Mouse (Mus musculus): Measurements from ENCODE around the gene C330007P06Rik. TPM values are rescaled to one million over a fixed set of nuclear protein-coding genes. Genes with fewer than 3 reads are reported as not detected.
"Not testable (repeated sequence)": the region's sequence is repeated elsewhere in the genome, so short reads cannot be mapped to it uniquely, and the experiment has no call there.

Gene C330007P06Rik
- polyA plus RNA-seq, 1 experiment from 2014 or later: 12.2 TPM

DNA sequence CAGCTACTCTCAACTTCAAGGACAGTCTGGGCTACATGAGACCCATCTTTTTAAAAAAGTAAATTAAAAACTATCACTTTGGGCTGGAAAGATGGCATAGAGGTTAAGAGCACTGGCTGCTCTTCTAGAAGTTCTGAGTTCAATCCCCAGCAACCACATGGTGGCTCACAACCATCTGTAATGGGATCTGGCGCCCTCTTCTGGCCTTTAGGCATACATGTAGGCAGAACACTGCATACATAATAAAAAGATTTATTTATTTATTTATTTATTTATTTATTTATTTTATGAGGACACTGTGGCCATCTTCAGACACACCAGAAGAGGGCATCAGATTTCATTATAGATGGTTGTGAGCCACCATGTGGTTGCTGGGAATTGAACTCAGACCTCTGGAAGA, 25.0 kb upstream of the C330007P06Rik start:
- not testable (repeated sequence) for H3K4me3 ChIP-seq (ENCODE audit: low read depth, low read length); H3K4me1 ChIP-seq (ENCODE audit: control insufficient read depth, low read depth, low read length); H3K27me3 ChIP-seq (ENCODE audit: control insufficient read depth, insufficient read depth, low read depth, low read length); H3K27ac ChIP-seq (ENCODE audit: low read length); H3K9me3 ChIP-seq (replicated peaks; ENCODE audit: control insufficient read depth, low read length); ATAC-seq (ENCODE audit: low read depth); H3K36me3 ChIP-seq (ENCODE audit: control insufficient read depth, insufficient read depth); H3K4me2 ChIP-seq (ENCODE audit: low read depth, low read length); H3K9ac ChIP-seq (ENCODE audit: low read depth, low read length)
- WGBS (ENCODE audit: insufficient replicate concordance): 10% methylated on average over 1 of the region's 1 CpGs

DNA sequence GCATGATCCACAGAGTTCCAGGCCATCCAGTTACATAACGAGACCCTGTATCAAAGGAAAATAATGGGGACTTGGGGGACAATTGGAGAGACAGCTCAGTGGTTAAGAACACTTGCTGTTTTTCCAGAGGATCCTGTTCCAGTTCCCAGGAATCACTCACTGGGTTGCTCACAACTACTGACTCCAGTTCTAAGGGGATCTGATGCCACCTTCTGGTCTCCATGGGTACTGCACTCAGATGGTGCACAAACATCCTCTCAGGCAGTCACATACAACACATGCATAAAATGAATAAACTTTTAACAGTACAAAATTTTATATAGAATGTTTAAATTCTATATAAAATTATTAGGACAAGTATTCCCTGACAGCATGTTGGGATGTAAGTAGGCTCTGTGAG, 10.8 kb upstream of the C330007P06Rik start:
- no peak overlapping the region for H3K27ac ChIP-seq (ENCODE audit: low read length)
- H3K4me1 ChIP-seq (ENCODE audit: control insufficient read depth, low read depth, low read length): no peaks in the 10 kb centered on the region
- H3K27me3 ChIP-seq (ENCODE audit: control insufficient read depth, insufficient read depth, low read depth, low read length): no peaks in the 10 kb centered on the region
- no peak overlapping the region for H3K9ac ChIP-seq (ENCODE audit: low read depth, low read length)
- H3K4me2 ChIP-seq (ENCODE audit: low read depth, low read length): no peak overlapping the region
- H3K4me3 ChIP-seq (ENCODE audit: low read depth, low read length): no peak overlapping the region
- ATAC-seq (ENCODE audit: low read depth): no peak
- 85% methylated on average over 1 of the region's 1 CpGs for WGBS (ENCODE audit: insufficient replicate concordance)
- peaks cover 4% of the 10 kb centered on the region for H3K36me3 ChIP-seq (ENCODE audit: control insufficient read depth, insufficient read depth)
- H3K9me3 ChIP-seq (replicated peaks; ENCODE audit: control insufficient read depth, low read length): no peaks in the 10 kb centered on the region; the same call in 1 of the 2 replicates

DNA sequence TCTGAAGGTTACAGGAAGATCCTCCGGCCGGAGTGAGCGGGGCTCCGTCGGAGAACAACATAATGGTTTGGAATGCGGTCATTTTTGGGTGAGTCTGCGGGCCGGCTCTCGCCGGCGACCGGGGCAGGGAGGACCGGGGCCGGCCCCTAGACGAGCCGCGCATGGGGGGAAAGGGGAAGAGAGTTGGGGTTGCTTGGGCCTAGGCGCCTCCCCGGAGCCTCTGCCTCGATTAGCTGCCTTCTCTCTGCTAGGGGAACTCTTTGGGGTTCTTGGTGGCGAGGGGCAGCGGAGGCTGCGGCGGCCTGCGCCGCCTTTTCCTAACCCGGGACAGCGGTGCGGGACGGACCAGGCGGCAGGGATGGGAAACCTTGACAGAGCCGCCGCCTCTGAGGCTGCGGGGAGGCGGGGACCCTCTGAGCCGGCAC, 805 bp upstream of the C330007P06Rik start:
- no peaks in the 10 kb centered on the region for H3K27me3 ChIP-seq (ENCODE audit: control insufficient read depth, insufficient read depth, low read depth, low read length)

DNA sequence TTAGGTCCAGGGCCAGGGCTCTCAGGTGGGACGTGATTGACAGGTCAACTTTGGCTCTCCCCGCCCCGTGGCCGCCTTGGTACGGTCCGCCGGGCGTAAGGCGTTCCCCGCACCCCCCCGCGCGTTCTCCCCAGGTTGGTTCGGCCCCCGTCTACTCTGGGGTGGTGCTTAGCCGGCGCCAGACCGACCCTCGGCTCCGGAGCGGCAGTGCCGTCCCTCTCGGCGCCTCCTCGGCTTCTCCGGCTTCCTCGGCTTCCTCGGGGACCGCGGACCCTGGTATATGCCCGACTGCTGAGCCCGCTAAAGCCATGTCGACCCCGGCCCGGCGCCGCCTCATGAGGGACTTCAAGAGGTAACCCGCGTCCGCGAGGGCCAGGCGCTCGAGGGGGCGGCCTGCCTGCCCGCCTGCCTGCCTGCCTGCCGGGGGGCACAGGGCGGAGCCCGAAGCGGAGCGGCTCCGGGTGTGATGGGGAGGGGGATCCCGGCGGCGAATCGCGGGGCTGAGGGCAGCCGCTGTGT, 326 bp upstream of the C330007P06Rik start:
- Histone ChIP-seq H3K4me1 (ENCODE audit: control insufficient read depth, low read depth, low read length) (peaks cover 6% of the 10 kb centered on the region; the same call in 1 of the 2 replicates), H3K27me3 (ENCODE audit: control insufficient read depth, insufficient read depth, low read depth, low read length) (no peaks in the 10 kb centered on the region), H3K27ac (ENCODE audit: low read length) (peak overlapping the region; percentile 59; the same call in 1 of the 2 replicates), H3K9me3 (replicated peaks; ENCODE audit: control insufficient read depth, low read length) (no peaks in the 10 kb centered on the region), H3K4me3 (ENCODE audit: low read depth, low read length) (peak overlapping the region; percentile 87), H3K4me2 (ENCODE audit: low read depth, low read length) (peak overlapping the region; percentile 68), H3K36me3 (ENCODE audit: control insufficient read depth, insufficient read depth) (no peaks in the 10 kb centered on the region; the same call in 1 of the 2 replicates), H3K9ac (ENCODE audit: low read depth, low read length) (peak overlapping the region; percentile 88)
- WGBS (ENCODE audit: insufficient replicate concordance): 12% methylated on average over 56 of the region's 57 CpGs
- ATAC-seq (ENCODE audit: low read depth): peak; percentile 96

More for the DNA sequence above, 805 bp upstream of the C330007P06Rik start:
- peak overlapping the region; percentile 59; the same call in 1 of the 2 replicates for H3K27ac ChIP-seq (ENCODE audit: low read length)
- 15% methylated on average over 36 of the region's 36 CpGs for WGBS (ENCODE audit: insufficient replicate concordance)
- H3K4me2 ChIP-seq (ENCODE audit: low read depth, low read length): peak overlapping the region; percentile 68
- no peaks in the 10 kb centered on the region; the same call in 1 of the 2 replicates for H3K36me3 ChIP-seq (ENCODE audit: control insufficient read depth, insufficient read depth)
- H3K9me3 ChIP-seq (replicated peaks; ENCODE audit: control insufficient read depth, low read length): no peaks in the 10 kb centered on the region
- ATAC-seq (ENCODE audit: low read depth): peak; percentile 49
- H3K9ac ChIP-seq (ENCODE audit: low read depth, low read length): peak overlapping the region; percentile 88
- H3K4me3 ChIP-seq (ENCODE audit: low read depth, low read length): peak overlapping the region; percentile 87
- H3K4me1 ChIP-seq (ENCODE audit: control insufficient read depth, low read depth, low read length): peaks cover 6% of the 10 kb centered on the region; the same call in 1 of the 2 replicates

DNA sequence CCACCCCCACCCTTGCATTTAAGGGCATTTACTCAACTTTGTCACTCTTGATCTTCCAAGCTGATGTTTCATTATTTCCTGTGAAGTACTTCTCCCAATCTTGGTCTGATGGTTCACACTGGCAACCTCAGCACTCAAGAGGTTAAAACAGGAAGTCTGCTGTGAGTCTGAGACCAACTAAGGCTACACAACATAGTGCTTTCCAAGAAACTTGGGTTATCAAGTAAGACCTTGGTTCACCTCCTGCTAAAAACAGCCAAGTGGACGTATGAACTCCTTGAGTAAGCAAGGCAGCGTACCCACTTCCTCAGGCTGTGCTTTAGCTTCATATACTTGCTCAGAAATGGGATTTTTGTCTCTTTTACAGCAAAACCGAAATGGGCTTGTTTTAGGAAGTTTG, 3.5 kb downstream of the C330007P06Rik start:
- 36% methylated on average over 3 of the region's 3 CpGs for WGBS (ENCODE audit: insufficient replicate concordance)
- Histone ChIP-seq H3K9me3 (replicated peaks; ENCODE audit: control insufficient read depth, low read length) (no peaks in the 10 kb centered on the region), H3K4me1 (ENCODE audit: control insufficient read depth, low read depth, low read length) (peaks cover 3% of the 10 kb centered on the region; the same call in 1 of the 2 replicates), H3K9ac (ENCODE audit: low read depth, low read length) (no peak overlapping the region), H3K4me2 (ENCODE audit: low read depth, low read length) (no peak overlapping the region), H3K27ac (ENCODE audit: low read length) (no peak overlapping the region), H3K36me3 (ENCODE audit: control insufficient read depth, insufficient read depth) (no peaks in the 10 kb centered on the region), H3K27me3 (ENCODE audit: control insufficient read depth, insufficient read depth, low read depth, low read length) (no peaks in the 10 kb centered on the region), H3K4me3 (ENCODE audit: low read depth, low read length) (no peak overlapping the region)
- ATAC-seq (ENCODE audit: low read depth): no peak

DNA sequence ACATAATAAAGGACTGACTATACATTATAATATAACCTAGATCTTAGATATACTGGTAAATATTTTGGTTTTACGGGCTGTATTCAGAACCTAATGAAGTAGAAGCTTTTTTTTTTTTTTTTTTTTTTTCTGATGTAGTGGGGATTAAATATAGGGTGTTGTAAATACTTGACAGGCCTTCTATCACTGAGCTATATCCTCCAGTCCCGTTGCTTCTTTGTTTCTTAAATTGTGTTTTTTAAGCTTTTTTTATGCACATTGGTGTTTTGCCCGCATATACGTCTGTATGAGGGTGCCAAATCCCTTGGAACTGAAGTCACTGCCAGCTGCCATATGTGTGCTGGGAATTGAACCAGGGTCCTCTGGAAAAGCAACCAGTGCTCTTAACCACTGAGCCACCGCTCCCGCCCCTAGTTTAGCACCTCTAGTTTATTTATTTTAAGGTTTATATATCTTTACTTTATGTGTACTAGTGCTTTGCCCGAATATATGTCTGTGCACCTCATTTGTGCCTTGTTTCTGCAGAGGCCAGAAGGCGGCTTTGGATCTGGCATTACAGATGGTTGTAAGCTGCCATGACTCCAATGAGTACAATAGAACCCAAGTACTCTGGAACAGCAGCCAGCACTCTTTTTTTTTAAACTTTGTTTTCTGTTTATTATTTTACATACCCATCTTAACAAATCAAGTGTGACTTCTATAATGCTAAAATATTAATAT, 9.1 kb downstream of the C330007P06Rik start:
- Histone ChIP-seq H3K9me3 (replicated peaks; ENCODE audit: control insufficient read depth, low read length) (no peaks in the 10 kb centered on the region), H3K36me3 (ENCODE audit: control insufficient read depth, insufficient read depth) (no peaks in the 10 kb centered on the region), H3K9ac (ENCODE audit: low read depth, low read length) (0 out of 2 replicates have a peak overlapping the region, but pooled peaks have one; percentile 19), H3K27me3 (ENCODE audit: control insufficient read depth, insufficient read depth, low read depth, low read length) (no peaks in the 10 kb centered on the region), H3K4me1 (ENCODE audit: control insufficient read depth, low read depth, low read length) (no peaks in the 10 kb centered on the region), H3K4me2 (ENCODE audit: low read depth, low read length) (peak overlapping the region; percentile 49), H3K4me3 (ENCODE audit: low read depth, low read length) (peak overlapping the region; percentile 64), H3K27ac (ENCODE audit: low read length) (peak overlapping the region; percentile 54)
- WGBS (ENCODE audit: insufficient replicate concordance): 52% methylated on average over 8 of the region's 8 CpGs
- no peak for ATAC-seq (ENCODE audit: low read depth)

DNA sequence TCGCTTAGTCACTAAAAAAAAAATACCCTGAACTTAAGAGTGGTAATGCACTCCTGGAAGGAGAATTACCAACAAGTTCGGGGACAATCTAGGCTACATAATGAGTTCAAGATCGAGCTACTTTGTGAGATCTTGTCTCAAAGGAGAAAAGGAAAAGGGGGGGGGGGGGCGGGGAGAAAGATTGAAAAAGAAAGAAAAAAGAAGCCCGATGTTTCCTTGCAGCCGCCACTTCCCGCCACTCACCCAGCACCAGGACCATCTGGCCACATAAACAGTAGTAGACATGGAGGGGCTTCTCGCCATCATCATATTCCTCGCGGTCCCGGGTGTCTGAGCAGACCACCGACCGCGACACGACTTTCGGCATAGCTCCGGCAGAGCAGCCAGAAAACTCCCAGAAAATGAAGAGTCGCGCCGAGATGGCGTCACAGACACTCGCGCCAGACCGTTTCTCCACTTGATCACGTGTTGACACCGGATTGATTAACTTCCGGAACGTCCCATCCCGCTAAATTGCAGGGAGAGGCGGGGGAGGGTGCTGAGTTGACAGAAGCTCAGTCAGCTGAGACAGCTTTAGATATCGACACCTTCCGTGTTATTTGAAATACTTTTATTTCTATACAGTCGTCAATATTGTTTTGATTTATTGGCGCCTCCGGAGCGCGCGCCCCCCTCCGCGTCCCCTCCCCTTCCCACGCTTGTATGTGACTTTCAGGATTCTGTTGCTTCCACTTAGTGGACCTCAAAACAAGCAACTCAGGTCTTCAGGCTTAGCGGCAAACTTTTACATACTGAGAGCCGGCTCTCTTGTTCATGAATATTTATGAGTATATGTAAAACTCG, 9.9 kb downstream of the C330007P06Rik start:
- no peaks in the 10 kb centered on the region for H3K9me3 ChIP-seq (replicated peaks; ENCODE audit: control insufficient read depth, low read length)
- H3K4me1 ChIP-seq (ENCODE audit: control insufficient read depth, low read depth, low read length): no peaks in the 10 kb centered on the region
- H3K36me3 ChIP-seq (ENCODE audit: control insufficient read depth, insufficient read depth): no peaks in the 10 kb centered on the region
- peak overlapping the region; percentile 52 for H3K9ac ChIP-seq (ENCODE audit: low read depth, low read length)
- H3K27me3 ChIP-seq (ENCODE audit: control insufficient read depth, insufficient read depth, low read depth, low read length): no peaks in the 10 kb centered on the region
- peak overlapping the region; percentile 64 for H3K4me3 ChIP-seq (ENCODE audit: low read depth, low read length)
- ATAC-seq (ENCODE audit: low read depth): peak; percentile 91
- H3K4me2 ChIP-seq (ENCODE audit: low read depth, low read length): peak overlapping the region; percentile 55
- H3K27ac ChIP-seq (ENCODE audit: low read length): peak overlapping the region; percentile 54
- 13% methylated on average over 39 of the region's 44 CpGs for whole genome bisulfite sequencing (ENCODE audit: insufficient replicate concordance)

DNA sequence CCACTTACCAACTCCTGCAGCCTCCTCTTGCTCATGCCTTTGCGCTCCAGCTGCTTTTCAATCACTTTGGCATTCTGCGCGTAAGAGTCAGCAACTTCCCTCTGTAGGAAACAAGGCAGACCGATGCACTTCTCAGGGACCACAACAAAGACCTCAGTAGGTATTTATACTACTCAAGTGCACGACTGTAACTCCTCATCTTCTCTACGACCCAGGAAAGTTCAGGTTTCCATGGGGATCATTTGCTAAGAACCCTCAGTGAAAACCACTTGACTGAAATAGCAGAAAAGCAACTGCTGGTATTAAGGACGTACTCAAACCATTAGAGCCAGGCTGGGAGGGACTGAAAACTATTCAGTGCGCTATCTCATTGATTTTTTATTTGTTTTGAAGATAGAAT, 21.3 kb downstream of the C330007P06Rik start:
- no peak for ATAC-seq (ENCODE audit: low read depth)
- no peak overlapping the region for H3K27ac ChIP-seq (ENCODE audit: low read length)
- WGBS (ENCODE audit: insufficient replicate concordance): 69% methylated on average over 8 of the region's 8 CpGs
- H3K27me3 ChIP-seq (ENCODE audit: control insufficient read depth, insufficient read depth, low read depth, low read length): no peaks in the 10 kb centered on the region
- H3K36me3 ChIP-seq (ENCODE audit: control insufficient read depth, insufficient read depth): no peaks in the 10 kb centered on the region
- H3K9ac ChIP-seq (ENCODE audit: low read depth, low read length): no peak overlapping the region
- no peaks in the 10 kb centered on the region for H3K4me1 ChIP-seq (ENCODE audit: control insufficient read depth, low read depth, low read length)
- no peak overlapping the region for H3K4me3 ChIP-seq (ENCODE audit: low read depth, low read length)
- no peaks in the 10 kb centered on the region for H3K9me3 ChIP-seq (replicated peaks; ENCODE audit: control insufficient read depth, low read length)
- H3K4me2 ChIP-seq (ENCODE audit: low read depth, low read length): no peak overlapping the region

Measured in liver, embryonic 16.5 days (tissue).